Mouse (Mus musculus) adrenal gland, adult 18-20 months (tissue): ENCODE data around the gene Cmya5. TPM values are rescaled to one million over a fixed set of nuclear protein-coding genes. Genes with fewer than 3 reads are reported as not detected.
A peak's percentile ranks its signal among the peaks of the same experiment; 100 is the strongest.

Source experiments
- DNase-seq, 2 experiments: peaks; one replicate each; pipeline ENCODE4 v3.0.0; 2021 to 2022; ENCODE audit warnings: low spot score in 2 of 2
- total RNA-seq, 2 experiments: library from RNA; stranded (reverse); gene quantifications; 1 replicate in 1 of 2; 2 replicates in 1 of 2; pipeline ENCODE4 v1.2.3; 2021

Cmya5 gene
- total RNA-seq, 2 experiments from 2014 or later = 0.20 to 0.99 TPM

- DNase-seq = peak; percentile 20 to 31
These were observed 75.0 kb downstream of the Cmya5 start for GRCm38 (mm10) chr13:93069481-93069880.

GRCm38 (mm10) chr13:93068353-93068752 is 76.2 kb downstream of the Cmya5 start:
- no peak for DNase-seq

GRCm38 (mm10) chr13:93062860-93063636 is 81.5 kb downstream of the Cmya5 start:
- peak; percentile 80 to 81 for DNase-seq

GRCm38 (mm10) chr13:93061311-93061710 is 83.2 kb downstream of the Cmya5 start:
- DNase-seq = no peak

GRCm38 (mm10) chr13:93060437-93060836 is 84.1 kb downstream of the Cmya5 start:
- DNase-seq = no peak

- no peak for DNase-seq
These were observed 85.9 kb downstream of the Cmya5 start for GRCm38 (mm10) chr13:93058551-93059011.

- no peak for DNase-seq
These were observed 86.8 kb downstream of the Cmya5 start for GRCm38 (mm10) chr13:93057492-93058260.

GRCm38 (mm10) chr13:93056091-93056490 is 88.4 kb downstream of the Cmya5 start:
- no peak for DNase-seq

- no peak for DNase-seq
These were observed 93.0 kb downstream of the Cmya5 start for GRCm38 (mm10) chr13:93051483-93051882.

GRCm38 (mm10) chr13:93041021-93041420 is 103.5 kb downstream of the Cmya5 start:
- no peak for DNase-seq

GRCm38 (mm10) chr13:93036218-93036617 is 108.3 kb downstream of the Cmya5 start:
- no peak for DNase-seq

GRCm38 (mm10) chr13:93029337-93029736 is 115.2 kb downstream of the Cmya5 start:
- no peak for DNase-seq

- no peak for DNase-seq
These were observed 119.7 kb downstream of the Cmya5 start for GRCm38 (mm10) chr13:93024837-93025236.

- DNase-seq = no peak
These were observed 122.4 kb downstream of the Cmya5 start for GRCm38 (mm10) chr13:93022158-93022557.

GRCm38 (mm10) chr13:93012952-93013351 is 131.6 kb downstream of the Cmya5 start:
- no peak for DNase-seq

GRCm38 (mm10) chr13:93011315-93011714 is 133.2 kb downstream of the Cmya5 start:
- DNase-seq = no peak

GRCm38 (mm10) chr13:93010524-93010923 is 134.0 kb downstream of the Cmya5 start:
- DNase-seq = no peak

- no peak for DNase-seq
These were observed 137.4 kb downstream of the Cmya5 start for GRCm38 (mm10) chr13:93007078-93007477.

- DNase-seq = no peak
These were observed 138.2 kb downstream of the Cmya5 start for GRCm38 (mm10) chr13:93006347-93006746.

GRCm38 (mm10) chr13:93004003-93004402 is 140.5 kb downstream of the Cmya5 start:
- no peak for DNase-seq

- DNase-seq = no peak
These were observed 142.1 kb downstream of the Cmya5 start for GRCm38 (mm10) chr13:93002456-93002855.
